Mouse (Mus musculus): Measurements from ENCODE around the gene Sox10.

Gene Sox10

DNA sequence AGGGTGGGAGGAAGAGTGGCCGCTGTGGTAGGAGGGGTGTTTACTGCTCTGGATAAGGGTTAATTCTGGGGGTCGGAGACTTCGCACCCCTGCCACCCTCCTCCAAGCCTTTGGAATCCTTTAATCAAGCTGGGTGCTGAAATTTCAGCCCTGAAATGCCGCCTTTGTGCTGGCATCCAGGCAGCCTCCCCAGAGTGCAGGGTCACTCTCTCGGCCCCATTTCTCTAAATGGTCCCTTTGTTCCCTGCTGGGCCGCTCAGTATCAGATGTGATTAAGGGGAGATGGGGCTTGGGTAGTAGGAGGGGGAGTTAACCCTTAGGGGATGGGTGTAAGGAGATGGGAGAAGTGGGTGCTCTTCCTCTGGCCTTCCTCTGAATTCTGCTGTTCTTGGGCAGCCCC is 12.3 kb downstream of the Sox10 start:
- DNase-seq = no peak

- DNase-seq = no peak
Measured at GRCm38 (mm10) chr15:79151881-79152280, 13.2 kb downstream of the Sox10 start.

GRCm38 (mm10) chr15:79148533-79148932 is 16.5 kb downstream of the Sox10 start:
- peak; percentile 93 for DNase-seq

DNA sequence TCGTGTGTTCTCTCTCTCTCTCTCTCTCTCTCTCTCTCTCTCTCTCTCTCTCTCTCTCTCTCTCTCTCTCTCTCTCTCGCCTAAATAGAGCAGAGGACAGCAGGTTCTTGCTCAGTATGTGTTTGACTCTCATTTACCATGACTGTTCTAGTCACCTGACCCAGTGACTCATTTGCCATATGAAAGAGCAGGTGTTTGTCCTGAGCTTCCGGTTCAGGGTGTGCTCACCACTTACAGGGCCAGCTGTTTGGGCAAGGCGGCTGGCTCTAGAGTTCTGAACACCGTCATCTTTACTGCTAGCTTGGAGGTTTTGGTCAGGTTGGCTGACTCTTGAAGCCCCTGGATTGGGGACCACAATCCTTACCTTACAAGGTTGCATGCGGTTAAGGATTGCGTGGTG is 19.5 kb downstream of the Sox10 start:
- DNase-seq = no peak

DNA sequence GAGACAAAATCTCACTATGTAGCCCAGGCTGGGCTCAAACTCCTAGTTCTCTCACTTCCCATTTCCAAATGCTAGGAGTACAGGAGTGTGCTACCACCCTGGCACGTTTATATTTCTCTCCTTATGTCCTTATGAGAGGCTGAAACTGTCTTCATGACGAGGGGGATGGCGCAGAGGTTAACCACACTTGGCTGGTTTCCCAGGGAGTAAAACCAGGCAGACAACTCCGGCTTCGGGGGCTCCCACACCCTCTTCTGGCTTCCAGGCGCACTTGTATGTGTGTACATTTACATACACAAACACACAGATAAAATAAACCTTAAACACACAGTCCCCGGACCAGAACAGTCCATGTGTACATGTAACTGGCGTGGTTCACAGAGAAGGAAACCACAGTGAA is 21.0 kb downstream of the Sox10 start:
- DNase-seq = no peak

DNA sequence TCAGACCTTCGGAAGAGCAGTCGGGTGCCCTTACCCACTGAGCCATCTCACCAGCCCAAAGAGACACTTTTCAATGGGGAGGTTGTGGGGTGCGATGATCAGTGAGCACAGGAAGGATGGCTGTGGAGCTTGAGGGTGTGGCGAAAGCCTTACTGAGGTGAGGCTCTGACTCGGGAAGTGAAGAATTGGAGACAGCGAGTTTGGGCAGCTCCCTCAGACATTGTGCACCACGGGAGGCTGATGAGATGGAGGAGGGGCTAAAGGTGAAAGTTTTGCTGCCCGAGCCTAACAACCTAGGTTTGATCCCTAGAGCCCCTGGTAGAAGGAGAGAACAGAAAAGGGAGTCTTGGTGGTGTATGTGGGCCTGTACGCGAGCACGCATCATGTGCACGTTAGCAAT is 21.7 kb downstream of the Sox10 start:
- DNase-seq = no peak

DNA sequence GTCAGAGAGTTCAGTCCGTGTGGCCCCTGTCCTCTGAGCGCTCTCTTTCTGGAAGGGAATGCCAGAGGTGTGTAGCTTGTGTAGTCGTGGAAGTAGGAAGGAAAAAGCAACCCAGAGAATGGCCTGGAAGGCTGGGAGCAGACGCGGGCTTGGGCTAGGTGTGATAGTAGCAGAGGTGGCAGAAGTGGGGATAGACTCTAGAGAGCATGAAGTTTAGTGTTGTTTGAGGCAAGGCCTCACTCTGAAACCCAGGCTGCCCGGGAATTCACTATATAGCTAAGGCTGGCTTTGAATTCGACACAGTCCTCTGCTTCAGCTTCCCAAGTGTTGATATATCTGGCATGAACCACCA is 23.5 kb downstream of the Sox10 start:
- no peak for DNase-seq

GRCm38 (mm10) chr15:79140866-79141565 is 24.0 kb downstream of the Sox10 start, which contains the start of the genes Polr2f and 1700088E04Rik:
TSS of gene Polr2f (plus strand) at chr15:79141009.
TSS of gene 1700088E04Rik (minus strand) at chr15:79141253.
- peak; percentile 97 for DNase-seq

DNA sequence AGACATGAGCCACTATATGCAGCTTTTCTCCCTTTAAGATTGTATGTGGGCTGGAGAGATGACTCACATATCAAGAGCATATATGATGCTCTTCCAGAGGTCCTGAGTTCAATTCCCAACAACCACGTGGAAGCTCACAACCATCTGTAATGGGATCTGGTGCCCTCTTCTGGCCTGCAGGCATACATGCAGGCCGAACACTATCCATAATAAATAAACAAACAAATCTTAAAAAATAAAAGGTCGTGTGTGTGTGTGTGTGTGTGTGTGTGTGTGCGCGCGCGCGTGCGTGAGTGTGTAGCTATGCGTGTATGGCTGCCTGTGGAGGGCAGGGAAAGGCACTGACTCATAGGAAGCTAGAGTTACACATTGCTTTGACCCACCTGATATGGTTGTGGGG is 25.4 kb downstream of the Sox10 start:
- DNase-seq = no peak

DNA sequence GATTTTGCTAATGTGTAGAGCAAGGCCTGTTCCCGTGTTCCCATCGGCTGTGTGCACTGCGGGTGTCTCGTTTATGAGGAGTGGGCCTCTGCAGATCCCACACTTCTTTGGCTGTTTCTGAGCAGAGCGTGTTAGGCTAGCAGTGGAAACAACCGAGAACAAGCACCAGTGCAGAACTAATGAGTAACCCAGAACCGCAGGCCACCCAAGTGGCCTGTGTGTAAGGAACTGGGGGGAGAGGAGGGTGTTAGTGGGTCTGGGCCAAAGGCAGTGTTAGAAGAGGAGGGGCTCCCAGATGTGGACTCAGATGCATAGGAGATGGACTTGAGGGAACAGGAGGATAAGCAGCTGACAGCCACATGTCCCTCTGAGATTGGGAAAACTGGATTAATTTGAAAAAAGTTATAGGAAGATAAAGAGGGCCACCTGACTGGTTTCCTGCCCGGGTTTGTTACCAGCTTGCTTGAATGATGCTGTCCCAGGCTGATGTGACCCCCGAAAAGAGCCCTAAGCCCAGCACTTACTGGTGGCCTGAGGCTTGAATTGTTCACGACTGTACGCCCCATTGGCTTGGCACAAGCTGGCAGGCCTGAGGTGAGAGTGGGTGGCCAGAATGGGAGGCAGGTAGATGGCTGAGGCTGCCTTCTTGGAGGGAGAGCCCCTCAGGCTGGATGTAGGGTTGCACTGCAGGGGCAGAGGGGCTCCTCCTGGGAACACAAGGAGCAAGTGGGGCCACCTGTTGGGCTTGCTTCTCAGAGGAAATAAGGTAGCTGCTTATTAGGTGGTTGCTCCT is 29.1 kb downstream of the Sox10 start:
- DNase-seq = no peak

DNA sequence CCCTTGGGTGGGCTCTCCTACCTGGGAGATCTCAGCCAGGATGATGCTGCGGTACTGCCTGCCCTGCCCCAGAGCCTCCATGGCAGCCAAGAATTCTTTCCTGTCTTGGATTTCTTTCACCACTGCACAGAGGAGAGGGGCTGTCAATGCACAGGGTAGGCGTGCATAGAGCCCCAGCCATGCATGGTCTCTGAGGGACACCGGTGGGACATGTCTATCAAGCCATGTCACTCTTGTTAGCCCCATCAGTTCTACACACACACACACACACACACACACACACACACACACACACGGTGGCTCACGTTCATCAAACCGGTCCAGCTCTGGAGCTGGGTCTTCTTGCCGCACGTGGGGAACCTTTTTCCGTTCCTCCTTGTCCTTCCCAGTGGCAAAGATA is 29.7 kb downstream of the Sox10 start:
- DNase-seq = no peak

- DNase-seq = no peak
Measured at GRCm38 (mm10) chr15:79134496-79135270, 30.4 kb downstream of the Sox10 start.

GRCm38 (mm10) chr15:79133191-79133661 is 31.8 kb downstream of the Sox10 start:
- peak; percentile 69 for DNase-seq

- DNase-seq = peak; percentile 70
Measured at GRCm38 (mm10) chr15:79131442-79131841, 33.6 kb downstream of the Sox10 start.

GRCm38 (mm10) chr15:79130782-79131181 is 34.3 kb downstream of the Sox10 start:
- DNase-seq = peak; percentile 63

DNA sequence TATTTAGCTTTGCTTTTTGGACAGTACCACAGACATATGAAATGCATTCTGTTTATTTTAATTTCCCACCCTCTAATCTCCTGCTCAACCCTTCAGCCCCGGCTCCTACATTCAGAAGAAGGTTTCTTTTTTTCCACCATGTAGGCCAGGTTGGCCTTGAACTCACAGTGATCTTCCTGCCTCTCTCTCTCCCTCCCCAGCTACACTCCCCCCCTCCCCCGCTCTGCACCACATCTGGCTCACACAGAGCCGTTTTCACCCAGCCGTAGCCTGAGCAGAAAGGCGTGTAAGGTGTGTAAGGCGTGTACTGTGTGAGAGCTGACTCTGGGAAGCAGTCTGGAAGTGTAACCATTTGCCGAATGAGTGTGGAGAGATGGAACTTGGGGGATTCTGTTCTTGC is 35.7 kb downstream of the Sox10 start:
- no peak for DNase-seq

- no peak for DNase-seq
Measured at GRCm38 (mm10) chr15:79128208-79128607, 36.8 kb downstream of the Sox10 start.

DNA sequence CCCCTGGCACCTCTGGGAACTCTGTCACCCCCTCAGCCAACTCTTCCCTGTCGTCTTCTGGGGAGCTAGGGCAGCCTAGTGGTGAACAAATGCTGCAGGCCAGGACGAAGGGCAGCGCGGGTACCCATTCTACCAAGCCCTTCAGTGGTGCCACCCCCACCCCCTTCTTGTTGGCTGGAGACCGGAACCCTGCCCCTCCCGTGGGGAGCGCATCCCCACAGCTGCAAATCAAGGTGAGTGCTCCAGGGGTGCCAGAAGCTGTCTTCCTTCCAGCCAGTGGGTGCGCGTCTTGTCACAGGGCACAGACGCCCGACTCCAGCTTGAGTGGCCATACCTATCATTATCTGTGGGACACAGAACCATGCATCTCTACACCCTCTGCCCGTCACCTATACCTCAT is 37.9 kb downstream of the Sox10 start:
- no peak for DNase-seq

GRCm38 (mm10) chr15:79126217-79126932 is 38.7 kb downstream of the Sox10 start:
- peak; percentile 73 for DNase-seq

DNA sequence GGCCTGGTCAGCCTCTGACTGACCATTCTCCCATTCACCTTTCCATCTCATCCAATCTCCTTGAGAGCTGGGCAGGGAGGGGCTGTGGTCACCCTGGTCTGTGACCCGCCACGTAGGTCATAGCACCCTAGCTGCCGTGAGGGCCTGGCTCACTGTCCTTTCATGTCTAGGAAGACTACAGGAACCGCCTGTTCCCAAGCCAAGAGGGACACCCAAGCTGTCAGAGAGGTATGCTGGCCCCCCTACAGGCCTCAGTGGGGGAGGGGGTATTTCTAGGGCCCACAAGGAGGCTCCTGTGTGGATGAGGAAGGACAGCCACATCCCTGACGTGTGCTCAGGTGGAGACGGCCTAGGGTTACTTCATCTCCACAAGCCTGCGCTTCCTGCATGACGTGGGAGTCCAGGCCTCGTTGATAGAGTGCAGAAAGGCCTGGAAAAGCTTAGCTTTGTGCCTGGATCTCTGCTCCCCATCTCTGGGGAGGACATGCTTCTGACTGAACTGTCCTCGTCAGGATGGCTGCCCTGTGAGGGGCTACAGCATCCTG is 40.6 kb downstream of the Sox10 start:
- no peak for DNase-seq

GRCm38 (mm10) chr15:79123751-79124150 is 41.3 kb downstream of the Sox10 start:
- no peak for DNase-seq

DNA sequence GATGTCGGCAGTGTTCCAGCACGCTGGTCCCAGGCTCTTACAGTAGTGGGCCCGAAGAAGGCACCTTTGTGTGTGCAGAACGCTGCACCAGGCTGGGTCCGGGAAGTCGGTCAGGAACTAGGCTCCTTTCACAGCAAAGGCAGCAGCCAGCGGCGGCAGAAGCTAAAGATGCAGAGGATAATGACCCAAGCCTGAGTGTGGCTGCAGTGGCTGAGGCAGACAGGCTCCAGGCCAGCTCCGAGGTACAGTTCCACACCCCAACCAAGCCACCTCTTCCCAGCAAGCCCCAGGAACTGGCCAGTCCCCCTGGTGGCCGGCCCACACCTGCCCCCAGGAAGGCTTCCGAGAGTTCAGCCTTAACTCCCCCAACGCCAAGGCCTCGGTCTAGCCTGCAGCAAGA is 42.5 kb downstream of the Sox10 start:
- DNase-seq = no peak

All from kidney, postnatal 10 days (tissue).